Mouse (Mus musculus) kidney, adult 11 months (tissue): Measurements from ENCODE around the gene Rhbdf2.
"Not testable (repeated sequence)": the region's sequence is repeated elsewhere in the genome, so short reads cannot be mapped to it uniquely, and the experiment has no call there.

Source experiments
- DNase-seq: peaks from one replicate; pipeline ENCODE4 v3.0.0; 2022

The Rhbdf2 gene

DNA sequence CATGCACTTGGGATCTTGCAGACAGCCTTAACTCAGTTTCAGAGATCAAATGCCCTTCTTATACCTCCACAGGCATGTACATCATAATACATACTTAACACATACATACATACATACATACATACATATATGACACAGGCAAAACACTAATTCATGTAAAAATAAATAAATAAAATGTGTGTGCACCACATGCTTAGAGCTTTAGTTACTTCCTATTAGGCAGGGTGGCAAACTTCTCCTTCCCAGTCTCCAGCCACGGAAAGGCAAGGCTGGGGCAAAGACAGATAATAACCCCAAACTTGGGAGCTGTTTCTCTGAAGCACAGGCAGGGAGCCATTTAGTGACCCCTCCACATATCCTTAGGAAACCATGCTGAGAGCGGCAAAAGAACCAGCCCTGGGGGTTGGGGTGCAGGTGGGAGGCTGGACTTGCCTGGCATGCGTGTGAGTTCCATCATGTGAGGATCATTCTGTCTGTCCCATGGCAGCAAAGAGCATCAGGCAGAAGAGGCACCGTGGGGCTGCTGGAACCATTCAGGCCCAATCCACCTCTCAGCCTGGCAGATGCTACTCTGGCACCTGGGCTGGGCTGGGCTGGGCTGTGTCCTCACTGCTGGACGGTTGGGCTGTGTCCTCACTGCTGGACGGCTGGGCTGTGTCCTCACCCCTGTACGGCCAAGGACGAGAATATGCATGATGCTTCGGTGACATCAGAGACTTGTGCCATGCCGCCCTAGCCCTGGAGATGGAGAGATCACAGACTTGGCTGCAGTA lies at the start of gene Rhbdf2:
TSS of gene Rhbdf2 (minus strand) at position 721 of the 773 bp plus-strand sequence.
- DNase-seq: no peak

DNA sequence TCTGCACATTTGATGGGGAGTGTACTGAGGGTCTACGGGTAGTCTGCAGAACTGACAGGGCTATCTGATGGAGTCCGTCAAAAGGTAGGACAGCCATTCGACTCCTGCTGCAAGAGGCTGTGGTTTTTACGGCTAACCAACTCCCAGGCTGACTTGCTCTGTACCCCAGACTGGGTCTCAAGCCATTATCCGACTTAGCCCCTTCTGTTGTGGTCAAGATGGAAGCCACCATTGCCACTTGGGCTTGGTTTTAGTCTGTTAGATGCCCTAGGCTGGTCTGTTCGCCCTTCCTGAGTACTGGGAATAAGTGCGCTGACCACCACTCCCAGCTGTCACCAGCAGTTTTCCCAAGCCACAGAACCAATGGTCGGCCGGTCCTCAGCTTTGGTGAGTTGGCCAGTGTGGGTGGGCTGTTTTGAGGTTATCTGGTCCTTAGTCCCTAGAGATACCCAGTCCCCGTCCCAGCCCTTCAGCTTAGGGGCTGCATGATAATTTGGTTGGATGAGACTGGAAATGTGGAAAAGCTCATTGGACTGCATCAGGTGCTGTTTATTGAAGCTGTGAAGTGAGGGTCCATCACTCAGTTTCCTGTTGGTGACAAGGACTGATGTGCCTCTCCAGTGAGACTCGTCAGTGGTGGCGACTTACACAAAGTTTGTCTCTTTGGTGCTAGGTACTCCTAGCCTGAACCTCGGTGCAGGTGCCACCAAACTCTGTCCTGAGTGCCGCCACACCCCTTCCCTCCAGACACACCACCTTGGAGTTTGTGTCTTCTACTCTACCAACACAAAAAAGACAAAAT lies 49.6 kb upstream of the Rhbdf2 start:
- DNase-seq: no peak

DNA sequence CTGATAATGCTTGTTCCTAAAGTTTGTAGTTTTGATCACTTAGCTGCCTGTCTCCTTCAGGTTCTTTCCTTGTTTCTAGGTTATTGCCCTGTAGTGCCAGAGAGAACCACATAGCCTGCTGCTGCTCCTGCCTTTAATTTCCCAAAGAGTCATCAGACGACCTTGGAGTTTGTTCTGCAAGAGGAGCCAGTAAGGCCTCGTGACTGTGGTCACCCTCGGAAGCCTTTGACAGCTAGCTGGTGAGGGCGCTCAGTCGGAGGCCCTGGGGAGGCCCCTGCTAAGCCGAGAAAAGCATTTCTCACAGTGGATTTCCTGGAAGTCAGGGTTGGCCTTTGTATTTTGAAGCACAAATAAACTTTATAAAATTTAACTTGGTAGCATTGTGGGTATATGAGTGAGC lies 48.6 kb upstream of the Rhbdf2 start:
- DNase-seq: peak; percentile 91

GRCm38 (mm10) chr11:116674616-116675379 lies 48.0 kb upstream of the Rhbdf2 start:
- DNase-seq: peak; percentile 96

DNA sequence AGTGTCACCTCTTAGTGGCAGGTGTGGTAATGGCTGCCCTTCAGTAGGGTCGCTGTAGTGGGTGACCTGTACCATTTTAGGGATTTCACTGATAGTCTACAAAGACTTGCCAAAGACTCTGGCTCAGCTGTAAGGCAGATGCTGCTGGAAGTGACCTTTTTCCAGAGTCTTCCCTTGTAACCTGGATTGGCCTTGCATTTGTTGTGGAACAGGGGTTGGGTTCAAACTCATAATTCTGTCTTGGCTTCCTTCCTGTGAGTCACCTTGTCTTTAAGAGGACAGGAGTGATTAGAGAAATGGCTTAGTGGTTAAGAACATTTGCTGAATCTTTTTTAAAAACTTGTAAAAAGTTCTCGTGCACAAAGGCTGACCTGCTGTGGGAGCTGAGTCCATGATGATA lies 46.6 kb upstream of the Rhbdf2 start:
- DNase-seq: no peak

- no peak for DNase-seq
Measured at GRCm38 (mm10) chr11:116672595-116672994, 45.8 kb upstream of the Rhbdf2 start.

- peak; percentile 45 for DNase-seq
Measured at GRCm38 (mm10) chr11:116671845-116672434, 45.1 kb upstream of the Rhbdf2 start.

DNA sequence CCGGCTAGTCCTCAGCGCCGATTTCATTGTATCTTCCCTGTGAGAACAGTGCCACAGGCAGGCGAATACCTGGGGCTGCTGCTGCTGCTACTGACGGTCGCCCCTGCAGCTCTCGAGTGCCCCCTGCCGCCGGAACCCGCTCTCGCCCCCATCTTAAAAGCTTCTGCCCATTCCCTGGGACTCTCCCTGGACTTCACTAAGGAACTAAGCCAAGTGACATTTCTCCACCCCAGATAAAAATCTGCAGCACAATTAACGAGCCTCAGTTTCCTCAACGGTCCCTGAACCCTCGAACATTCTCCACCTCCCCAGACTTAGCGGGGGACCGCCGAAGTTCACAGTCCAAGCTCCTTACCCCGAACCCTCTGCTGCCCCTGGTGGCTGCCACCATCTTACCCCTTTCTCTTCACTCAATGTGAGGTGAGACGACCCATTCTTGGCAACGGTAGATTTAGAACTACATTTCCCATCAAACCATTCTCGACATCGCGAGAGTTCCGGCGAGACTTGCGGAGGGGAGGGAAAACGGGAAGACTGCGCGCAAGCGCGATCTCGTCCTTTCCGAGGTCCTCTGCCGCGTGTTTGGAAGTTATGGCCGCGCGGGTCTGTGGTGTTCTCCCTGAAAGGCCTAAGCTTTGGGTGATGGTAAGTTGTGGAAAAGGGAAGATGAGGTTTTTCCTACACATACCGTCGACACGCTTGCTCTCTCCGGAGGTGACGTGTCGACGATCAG lies 44.5 kb upstream of the Rhbdf2 start:
- peak; percentile 98 for DNase-seq

DNA sequence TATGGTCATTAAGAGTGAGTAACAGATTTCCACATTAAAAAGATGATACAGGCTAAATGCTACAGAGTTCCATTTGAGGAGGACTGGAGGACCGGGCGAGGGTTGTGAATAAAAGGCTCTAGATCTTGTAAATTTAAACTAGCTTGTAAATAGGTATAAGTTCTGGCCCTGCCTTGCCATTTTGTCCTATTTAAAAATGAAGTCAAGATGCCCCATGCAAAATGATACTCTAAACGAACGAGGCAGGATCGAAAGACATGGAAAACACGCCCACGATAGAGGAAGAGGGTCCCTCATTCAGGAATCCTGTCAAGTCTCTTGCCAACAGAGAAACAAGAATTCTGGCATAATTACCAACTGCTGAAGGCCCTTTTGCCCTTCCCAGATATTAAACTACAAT lies 43.6 kb upstream of the Rhbdf2 start:
- no peak for DNase-seq

DNA sequence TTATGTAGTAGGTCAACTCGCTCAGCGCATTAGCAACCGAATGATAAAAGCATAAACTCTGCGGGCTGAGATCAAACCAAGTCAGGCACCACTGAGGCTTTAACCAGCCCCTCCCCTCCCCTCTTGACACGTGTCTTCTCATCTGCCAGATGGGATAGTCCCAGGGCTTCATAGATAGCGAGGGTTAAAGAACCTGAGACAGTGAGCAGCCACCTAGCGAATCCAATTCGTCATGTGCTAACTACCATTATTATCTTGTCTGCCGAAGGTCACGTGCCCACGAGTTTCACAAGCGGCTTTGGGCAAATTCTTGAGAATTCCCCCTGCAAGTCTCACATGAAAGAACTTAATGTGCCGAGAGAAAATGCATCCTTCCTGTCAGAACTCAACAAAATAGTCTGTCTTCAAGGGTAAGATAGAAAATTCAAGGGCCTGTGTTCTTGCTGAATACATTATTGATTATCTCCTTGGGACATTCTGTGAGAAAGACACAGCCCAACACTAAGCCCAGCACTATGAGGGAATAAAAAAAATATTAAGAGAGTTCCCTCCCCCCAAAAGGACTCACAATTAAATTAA lies 43.1 kb upstream of the Rhbdf2 start:
- no peak for DNase-seq

GRCm38 (mm10) chr11:116669316-116669715 lies 42.5 kb upstream of the Rhbdf2 start:
- no peak for DNase-seq

GRCm38 (mm10) chr11:116668839-116669238 lies 42.0 kb upstream of the Rhbdf2 start:
- DNase-seq: no peak

DNA sequence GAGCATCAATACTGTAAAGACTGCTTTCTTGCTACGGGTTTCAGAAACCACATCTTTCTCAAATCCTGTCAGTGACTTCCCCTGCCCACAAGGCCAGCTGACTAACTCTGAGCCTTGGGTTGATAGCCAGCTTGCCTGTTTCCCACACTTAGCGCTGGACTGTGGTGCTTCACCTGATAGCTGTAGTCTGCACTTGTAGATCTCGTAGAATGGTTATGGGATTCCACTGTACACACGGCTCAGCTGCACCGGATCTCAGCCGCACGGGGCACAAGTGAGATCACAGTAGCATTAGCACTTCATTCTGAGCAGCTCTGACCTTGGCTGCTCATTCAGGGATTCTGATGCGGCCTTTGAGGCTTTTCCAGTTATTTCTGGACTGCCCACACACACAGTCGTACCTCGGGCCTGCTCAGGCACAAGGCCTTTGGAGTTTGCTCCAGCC lies 41.6 kb upstream of the Rhbdf2 start:
- DNase-seq: peak; percentile 73

DNA sequence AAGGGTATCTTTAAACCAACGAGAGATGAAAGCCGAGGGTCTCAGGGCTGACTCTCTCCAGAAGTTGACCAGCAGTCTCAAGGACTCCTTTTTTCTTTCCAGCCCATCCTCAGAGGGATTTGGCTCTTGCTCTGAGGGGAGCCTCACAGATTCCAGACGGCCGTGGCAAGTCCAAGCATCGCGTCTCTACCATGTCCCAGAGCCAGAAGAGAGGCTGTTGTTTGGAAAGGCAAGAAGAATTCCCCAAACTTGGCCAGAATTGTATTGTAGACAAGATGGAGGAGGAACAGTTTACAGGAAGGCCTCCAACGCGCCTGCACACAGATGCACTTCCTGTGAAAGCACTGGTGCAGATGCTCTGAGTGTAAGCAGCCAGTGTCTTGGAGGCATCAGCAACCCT lies 41.1 kb upstream of the Rhbdf2 start:
- no peak for DNase-seq

DNA sequence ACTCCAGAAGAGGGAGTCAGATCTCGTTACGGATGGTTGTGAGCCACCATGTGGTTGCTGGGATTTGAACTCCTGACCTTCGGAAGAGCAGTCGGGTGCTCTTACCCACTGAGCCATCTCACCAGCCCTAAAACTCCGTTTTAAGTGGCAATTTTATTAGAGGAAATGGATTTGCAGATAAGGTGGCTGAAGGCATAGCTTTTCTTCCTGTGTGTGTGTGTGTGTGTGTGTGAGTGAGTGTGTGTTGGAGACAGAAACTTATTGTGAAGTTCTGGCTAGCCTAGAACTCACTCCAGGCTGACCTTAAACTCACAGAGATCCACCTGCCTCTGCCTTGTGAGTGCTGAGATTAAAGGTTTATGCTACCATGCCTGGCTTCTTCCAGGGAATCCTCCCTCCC lies 40.2 kb upstream of the Rhbdf2 start:
- not testable (repeated sequence) for DNase-seq

DNA sequence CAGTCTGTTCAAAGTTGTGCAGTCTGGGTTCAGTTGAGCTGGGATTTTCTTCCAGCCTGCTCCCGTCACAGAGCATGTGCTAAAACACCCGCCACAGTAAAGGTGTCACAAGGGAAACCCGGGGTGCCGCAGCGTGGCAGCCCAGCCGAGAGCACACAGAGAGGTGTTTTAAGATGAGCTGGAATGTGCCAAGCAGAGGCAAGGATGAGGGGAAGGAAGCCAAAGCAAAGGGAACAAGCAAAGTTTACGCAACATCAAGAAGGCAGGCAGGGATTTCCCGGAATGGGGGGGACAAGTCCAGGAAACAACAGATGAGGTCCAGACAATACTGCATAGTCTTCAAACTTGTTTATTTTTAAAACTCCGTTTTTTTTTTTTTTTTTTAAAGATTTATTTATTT lies 39.7 kb upstream of the Rhbdf2 start:
- no peak for DNase-seq

GRCm38 (mm10) chr11:116665289-116665688 lies 38.5 kb upstream of the Rhbdf2 start:
- no peak for DNase-seq

DNA sequence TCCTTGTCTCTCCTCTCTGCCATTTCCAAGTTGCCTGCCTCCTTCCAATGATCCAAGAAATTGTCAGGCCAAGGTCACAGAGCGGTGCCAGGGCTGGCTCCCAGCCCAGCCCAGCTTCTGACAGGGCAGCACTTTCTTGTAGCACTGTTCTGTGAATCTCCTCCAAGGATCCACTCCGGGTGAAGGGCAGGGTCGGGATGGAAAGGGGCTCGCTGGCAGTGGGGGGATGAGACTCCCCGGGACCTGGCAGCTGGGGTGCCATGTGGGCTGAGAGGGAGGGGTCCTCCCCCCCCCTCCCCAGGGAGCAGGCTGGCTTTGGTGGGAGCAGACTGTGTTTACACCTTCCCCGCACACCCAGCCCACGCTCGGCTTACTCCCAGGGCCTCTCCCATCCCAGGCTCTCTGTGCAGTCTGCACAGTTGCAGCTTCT lies 35.1 kb upstream of the Rhbdf2 start:
- DNase-seq: peak; percentile 61

DNA sequence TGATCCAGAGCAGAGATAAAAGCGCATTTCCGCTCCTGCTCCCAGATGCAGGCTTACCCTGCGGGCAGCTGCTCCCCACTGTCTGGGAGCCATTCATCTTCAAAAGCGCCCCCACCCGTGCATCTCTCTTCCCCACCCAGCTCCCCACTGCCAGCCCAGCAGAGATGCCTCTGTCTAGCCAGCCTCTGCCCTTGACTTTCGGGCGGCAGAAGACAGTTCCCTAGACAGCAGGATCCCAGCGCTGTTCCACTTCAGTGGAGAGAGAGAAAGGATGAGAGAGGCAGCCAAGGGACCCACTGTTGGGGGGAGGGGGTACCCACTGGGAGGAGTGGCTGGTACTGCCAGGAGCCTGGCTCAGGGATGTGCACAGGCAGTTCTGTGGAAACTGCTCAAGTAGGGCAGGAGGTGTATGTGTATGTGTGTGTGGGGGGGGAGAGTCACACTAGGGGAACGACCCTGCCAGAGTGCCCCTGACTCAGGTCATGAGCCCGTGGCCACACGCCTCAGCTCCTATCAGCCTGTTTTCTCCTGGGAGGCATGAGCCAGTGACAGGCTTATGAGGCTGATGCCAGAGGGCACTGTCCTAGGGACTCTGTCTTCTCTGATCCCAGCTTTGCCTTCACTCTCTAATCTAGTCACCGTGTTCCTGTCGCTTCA lies 34.6 kb upstream of the Rhbdf2 start:
- DNase-seq: no peak

DNA sequence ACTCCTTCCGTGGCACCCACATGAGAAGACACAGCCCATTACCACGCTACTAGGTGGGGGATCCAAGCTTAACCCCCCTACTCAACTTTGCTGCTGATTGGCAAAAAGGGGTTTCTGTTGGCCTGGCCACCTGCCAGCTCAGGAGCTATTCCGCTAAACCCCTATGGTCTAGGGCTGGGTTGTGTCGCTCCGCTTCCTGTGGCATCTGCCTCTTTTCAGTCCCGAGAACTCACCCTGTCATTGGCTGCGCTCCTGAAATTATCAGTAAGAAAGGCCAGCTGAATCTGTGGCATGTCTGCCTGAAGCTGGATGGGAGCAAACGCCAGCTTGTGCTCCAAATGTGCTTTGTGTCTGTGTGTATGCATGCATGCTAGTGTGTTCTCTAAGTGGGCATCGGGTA lies 33.4 kb upstream of the Rhbdf2 start:
- no peak for DNase-seq

DNA sequence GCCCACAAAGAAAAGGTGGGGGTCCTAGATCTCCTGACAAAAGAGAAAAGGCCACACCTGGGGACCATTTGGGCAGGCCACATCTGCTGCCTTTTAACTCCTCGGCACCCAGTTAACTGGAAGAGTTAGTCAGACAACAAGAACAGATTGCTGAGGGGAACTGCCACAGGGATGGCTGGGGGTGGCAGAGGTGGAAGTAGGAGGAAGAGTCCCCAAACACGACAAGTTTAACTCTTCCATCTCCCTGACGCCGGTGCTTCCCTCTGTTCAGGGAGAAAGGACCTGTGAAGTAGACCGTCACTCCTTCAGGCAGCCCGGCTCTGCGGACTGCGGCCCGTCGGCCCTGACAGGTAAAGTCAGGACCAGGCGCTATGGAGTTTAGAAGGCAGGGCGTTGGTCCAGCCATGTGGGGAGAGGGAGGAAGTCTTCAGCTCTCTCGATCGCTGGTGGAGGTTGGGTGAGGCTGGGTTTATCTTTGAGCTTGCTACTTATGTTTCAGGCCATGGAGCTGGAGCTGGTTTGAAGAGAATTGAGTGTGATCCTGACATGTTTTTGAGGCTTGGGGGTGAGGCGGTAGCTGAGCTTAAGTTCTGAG lies 32.3 kb upstream of the Rhbdf2 start:
- DNase-seq: no peak
